Mouse (Mus musculus) left cerebral cortex, adult 18-20 months (tissue): ENCODE results near the gene Gabpb2. TPM values are rescaled to one million over a fixed set of nuclear protein-coding genes. Genes with fewer than 3 reads are reported as not detected.

Experiments used
- microRNA-seq, 2 experiments: library from miRNA; unstranded; fragments of <30 nt; microRNA quantifications; one replicate each; pipeline ENCODE4 v1.2.0; 2021
- total RNA-seq, 2 experiments: library from RNA; stranded (reverse); gene quantifications; 2 replicates each; pipeline ENCODE4 v1.2.3; 2021

Gene Gabpb2
- total RNA-seq, 2 experiments from 2014 or later, result 9.6 to 10.4 TPM

Small RNA genes within 50 kb of the gene (microRNA-seq; reads per million reads assigned to microRNA genes)
- gene Mir8099-1, result 0 reads per million in 2 experiments

Other genes starting within 250 kb of the Gabpb2 start
- 10 to 100 TPM; 60.9 to 62.2 TPM for gene Pi4kb, start 243.2 kb downstream of the Gabpb2 start, total RNA-seq
- gene Zfp687, start 202.5 kb downstream of the Gabpb2 start, total RNA-seq, result 10 to 100 TPM; 23.1 to 24.6 TPM
- 100 to 1,000 TPM; 165 to 171 TPM for gene Psmd4, start 175.3 kb downstream of the Gabpb2 start, total RNA-seq
- 10 to 100 TPM; 53.1 to 61.1 TPM for gene Pip5k1a, start 111.0 kb downstream of the Gabpb2 start, total RNA-seq
- gene Vps72, start 106.9 kb downstream of the Gabpb2 start, total RNA-seq, result 10 to 100 TPM; 41.7 to 44.4 TPM
- gene Tmod4, start 93.4 kb downstream of the Gabpb2 start, total RNA-seq, result under 1 TPM in 1 of 2 experiments, not detected in 1; 0.73 TPM
- 10 to 100 TPM; 45.3 to 47.6 TPM for gene Scnm1, start 83.9 kb downstream of the Gabpb2 start, total RNA-seq
- gene Lysmd1, start 83.8 kb downstream of the Gabpb2 start, total RNA-seq, result 10 to 100 TPM; 15.8 to 17.1 TPM
- gene Tnfaip8l2, start 75.6 kb downstream of the Gabpb2 start, total RNA-seq, result 1 to 10 TPM; 1.5 to 1.6 TPM
- 10 to 100 TPM; 24.4 to 27.0 TPM for gene Sema6c, start 57.5 kb downstream of the Gabpb2 start, total RNA-seq
- 10 to 100 TPM; 57.0 to 60.1 TPM for gene Cdc42se1, start 10.8 kb upstream of the Gabpb2 start, total RNA-seq
- gene Mllt11, start 14.3 kb upstream of the Gabpb2 start, total RNA-seq, result 100 to 1,000 TPM; 265 to 266 TPM
- under 1 TPM in 1 of 2 experiments, not detected in 1; 0.37 TPM for gene Gm128, start 23.7 kb upstream of the Gabpb2 start, total RNA-seq
- gene Bnipl, start 33.3 kb upstream of the Gabpb2 start, total RNA-seq, result under 1 TPM in 1 of 2 experiments, not detected in 1; 0.63 TPM
- 10 to 100 TPM; 17.0 to 19.7 TPM for gene Mindy1, start 63.4 kb upstream of the Gabpb2 start, total RNA-seq
- gene Prune1, start 64.2 kb upstream of the Gabpb2 start, total RNA-seq, result 10 to 100 TPM; 24.3 to 24.4 TPM
- under 1 TPM; 0.59 to 0.91 TPM for gene Anxa9, start 89.3 kb upstream of the Gabpb2 start, total RNA-seq
- gene Cers2, start 96.9 kb upstream of the Gabpb2 start, total RNA-seq, result 10 to 100 TPM; 42.0 to 43.5 TPM
- gene Setdb1, start 139.3 kb upstream of the Gabpb2 start, total RNA-seq, result 10 to 100 TPM; 33.1 to 34.7 TPM
- gene 4930558C23Rik, start 184.9 kb upstream of the Gabpb2 start, total RNA-seq, result not detected
- 10 to 100 TPM; 31.1 to 34.7 TPM for gene Arnt, start 216.5 kb upstream of the Gabpb2 start, total RNA-seq